ENCODE assay signal across 15 mouse cellular contexts in the genomic region with DNA sequence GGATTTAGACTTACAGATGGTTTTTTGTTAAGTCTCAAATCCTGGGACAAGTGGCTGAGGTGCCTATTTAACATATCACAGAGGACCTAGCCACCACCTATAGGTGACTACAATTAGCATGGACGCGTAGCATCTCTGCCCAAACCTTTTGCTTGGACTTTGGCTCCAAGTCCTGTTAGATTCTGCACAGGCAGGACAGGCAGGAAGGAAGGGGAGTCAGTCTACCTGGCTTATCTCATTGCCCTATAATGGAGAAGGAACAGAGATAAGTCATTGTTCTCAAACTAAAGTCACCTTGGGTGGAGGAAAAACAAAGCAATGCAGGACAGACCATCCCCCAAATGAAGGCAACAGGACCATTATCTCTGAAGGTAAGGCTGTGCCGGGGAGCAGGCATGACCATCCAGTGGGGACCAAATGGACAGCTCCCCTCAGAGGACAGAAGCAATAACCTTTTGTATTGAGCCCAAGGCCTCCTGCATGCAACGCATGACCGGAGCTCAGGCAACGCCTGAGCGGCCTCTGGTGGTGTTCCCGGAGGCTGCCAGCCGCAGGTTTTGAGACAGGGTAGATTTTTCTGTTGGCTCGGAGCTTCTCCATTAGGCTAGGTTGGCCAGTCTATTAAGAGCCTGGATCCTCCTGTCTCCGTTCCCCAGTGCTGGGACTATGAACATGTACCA. TPM values are rescaled to one million over a fixed set of nuclear protein-coding genes. Genes with fewer than 3 reads are reported as not detected.
DNase-seq lines count a peak whose midpoint lies in the region; ATAC-seq and TF ChIP-seq lines count a peak whose summit lies in the region.
"Had no signal": no experiment of that assay in that cellular context is flagged by ENCODE, and none has a peak within 500 bp of the region (broad histone marks: within the 10 kb centered on the region; RNA-seq: fewer than 3 reads in every experiment).

No protein-coding gene starts in this region.

- H3K36me3 ChIP-seq in intestine, postnatal 0 days (ENCODE audit: control insufficient read depth, insufficient read depth): no peaks in the 10 kb centered on the region
- H3K36me3 ChIP-seq in forebrain, embryonic 15.5 days: no peaks in the 10 kb centered on the region
- H3K36me3 ChIP-seq: neural tube, embryonic 12.5 days had no signal

- H3K4me1 ChIP-seq in intestine, postnatal 0 days (replicated peaks; ENCODE audit: control insufficient read depth, insufficient read depth, low read length): no peaks in the 10 kb centered on the region
- no peaks in the 10 kb centered on the region for H3K4me1 ChIP-seq in forebrain, embryonic 15.5 days
- H3K4me1 ChIP-seq: neural tube, embryonic 12.5 days had no signal

- H3K27ac ChIP-seq in intestine, postnatal 0 days (ENCODE audit: low read depth, low read length): no peak overlapping the region
- no peak overlapping the region for H3K27ac ChIP-seq in forebrain, embryonic 15.5 days (replicated peaks)
- H3K27ac ChIP-seq: neural tube, embryonic 12.5 days had no signal

- H3K4me2 ChIP-seq in intestine, postnatal 0 days (replicated peaks; ENCODE audit: low read depth): 0 out of 2 replicates have a peak overlapping the region, but pooled peaks have one; percentile 2
- no peak overlapping the region for H3K4me2 ChIP-seq in forebrain, embryonic 15.5 days (replicated peaks)
- H3K4me2 ChIP-seq: neural tube, embryonic 12.5 days had no signal

- 23% methylated on average over 11 of the region's 11 CpGs for WGBS in intestine, postnatal 0 days
- WGBS in forebrain, embryonic 15.5 days: 40% methylated on average over 11 of the region's 11 CpGs

- peak; percentile 78 for TF ChIP-seq CTCF in intestine, postnatal 0 days (IDR thresholded peaks at IDR 0.05; ENCODE audit: low read depth)

- peak; percentile 11 to 37 for DNase-seq in adrenal gland, adult (ENCODE audit: inconsistent age in 2 of 2, low spot score in 1 of 2)
- no peak for DNase-seq in adrenal gland, postnatal 4 days (ENCODE audit: low spot score in 2 of 2)
- DNase-seq in ovary, postnatal 36 days (ENCODE audit: low spot score): peak; percentile 16
- DNase-seq in ovary, adult 18-20 months (ENCODE audit: low spot score): no peak
- peak; percentile 6 for DNase-seq in thymus, postnatal 25 days
- DNase-seq in gastrocnemius, adult 8-10 months (ENCODE audit: low spot score in 2 of 2): no peak
- DNase-seq: B cell, adult 2 months; heart, postnatal 36 days; left cerebral cortex, postnatal 4 days; lung, postnatal 4 days had no signal

- H3K9ac ChIP-seq in intestine, postnatal 0 days (ENCODE audit: low read depth, low read length): no peak overlapping the region
- no peak overlapping the region for H3K9ac ChIP-seq in forebrain, embryonic 15.5 days (replicated peaks)
- H3K9ac ChIP-seq: neural tube, embryonic 12.5 days had no signal

- H3K9me3 ChIP-seq in intestine, postnatal 0 days (ENCODE audit: control insufficient read depth): no peaks in the 10 kb centered on the region
- no peaks in the 10 kb centered on the region for H3K9me3 ChIP-seq in forebrain, embryonic 15.5 days
- H3K9me3 ChIP-seq: neural tube, embryonic 12.5 days had no signal

- H3K4me3 ChIP-seq in intestine, postnatal 0 days (ENCODE audit: low read depth, low read length): no peak overlapping the region; the same call in 1 of the 2 replicates
- H3K4me3 ChIP-seq in forebrain, embryonic 15.5 days: no peak overlapping the region
- H3K4me3 ChIP-seq: neural tube, embryonic 12.5 days had no signal

- peak; percentile 76 for ATAC-seq in intestine, postnatal 0 days
- ATAC-seq in forebrain, embryonic 15.5 days (replicated peaks): no peak

- no peaks in the 10 kb centered on the region for H3K27me3 ChIP-seq in intestine, postnatal 0 days (replicated peaks; ENCODE audit: control insufficient read depth, insufficient read depth, low read length)
- no peaks in the 10 kb centered on the region for H3K27me3 ChIP-seq in forebrain, embryonic 15.5 days
- H3K27me3 ChIP-seq: neural tube, embryonic 12.5 days had no signal

RNA-seq across cellular contexts. Expression of gene B4galnt2, which starts 25.3 kb away (rescaled TPM):
- under 1 TPM in 1 of 2 experiments, not detected in 1; 0.28 TPM for total RNA-seq in adrenal gland, postnatal 4 days (2021)
- polyA plus RNA-seq in intestine, postnatal 0 days (2015; fragmentation: Nextera tagmentation; extraction: Ambion mirVana): 18.2 and 21.1 TPM in 2 replicates
- polyA plus RNA-seq in forebrain, embryonic 15.5 days (2015; fragmentation: Nextera tagmentation; extraction: Ambion mirVana): not detected in 2 replicates
- not detected for total RNA-seq in gastrocnemius, adult 8-10 months (2022)
- total RNA-seq: heart, postnatal 36 days; left cerebral cortex, postnatal 4 days had no signal
- polyA plus RNA-seq: embryonic facial prominence, embryonic 14.5 days; neural tube, embryonic 12.5 days; spleen, adult 2 months had no signal

Comparison
In these comparisons a context has a peak if more than half of its experiments do, and no peak if none do; other contexts are left out.
1. DNase-seq: peak in adrenal gland, adult (2 of 2), ovary, postnatal 36 days (single experiment) and thymus, postnatal 25 days (single experiment); none in adrenal gland, postnatal 4 days (0 of 2), ovary, adult 18-20 months (single experiment) and gastrocnemius, adult 8-10 months (0 of 2).